Mouse (Mus musculus): ENCODE measurements at regions not wholly inside any gene's neighbourhood (a gene's known extent, or its start where the extent isn't known, plus 50 kb on each side); places are given as distances from the start of the nearest gene placed in this dataset.
"Not testable (repeated sequence)": the region's sequence is repeated elsewhere in the genome, so short reads cannot be mapped to it uniquely, and the experiment has no call there.

- in situ Hi-C loops (cut with MboI; ENCODE audit: unreplicated experiment in 2 of 2), result no loop called here
Measured at GRCm38 (mm10) chr6:70160442-70160841, 631.6 kb downstream of the Rpia start.

GRCm38 (mm10) chr6:70155771-70156170 lies 636.3 kb downstream of the Rpia start:
- in situ Hi-C loops (cut with MboI; ENCODE audit: unreplicated experiment in 2 of 2), result loop anchor here in 1 of 2 experiments (10.0 kb wide), 1 partner anchor 49 kb away; no protein-coding TSS in a partner anchor

GRCm38 (mm10) chr6:70151098-70151838 lies 640.8 kb downstream of the Rpia start:
- in situ Hi-C loops (cut with MboI; ENCODE audit: unreplicated experiment in 2 of 2), result loop anchor here in 1 of 2 experiments (10.0 kb wide), 1 partner anchor 54 kb away; no protein-coding TSS in a partner anchor

DNA sequence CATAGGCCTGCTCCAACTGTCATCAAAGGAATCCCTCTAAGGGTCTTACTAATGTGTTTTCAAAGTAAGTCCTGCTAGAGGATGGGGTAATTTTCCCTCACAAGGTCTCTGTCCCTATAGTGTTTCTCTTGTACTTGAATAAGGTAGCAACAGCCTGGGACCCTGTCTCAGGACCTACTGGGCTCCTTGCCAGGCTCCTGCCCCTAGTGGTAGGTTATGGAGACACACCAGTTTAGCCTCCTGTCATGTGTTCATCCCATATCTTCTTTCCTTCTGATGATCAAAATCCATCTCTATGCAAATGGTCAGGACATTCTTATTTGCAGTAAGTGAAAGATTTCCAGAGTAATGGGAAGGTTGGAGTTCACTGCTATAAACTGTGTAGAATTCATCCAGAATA lies 645.0 kb downstream of the Rpia start:
- in situ Hi-C loops (cut with MboI; ENCODE audit: unreplicated experiment in 2 of 2), result loop anchor here (5.0 to 10.0 kb wide), 3 partner anchors 198 to 560 kb away; no protein-coding TSS in a partner anchor

- in situ Hi-C loops (cut with MboI; ENCODE audit: unreplicated experiment in 2 of 2), result loop anchor here (5.0 to 10.0 kb wide), 3 partner anchors 71 to 321 kb away; no protein-coding TSS in a partner anchor
Measured at GRCm38 (mm10) chr6:70143341-70143740, 648.7 kb downstream of the Rpia start.

GRCm38 (mm10) chr6:70116811-70117210 lies 675.2 kb downstream of the Rpia start:
- in situ Hi-C loops (cut with MboI; ENCODE audit: unreplicated experiment in 2 of 2), result loop anchor here in 1 of 2 experiments (5.0 kb wide), 1 partner anchor 45 kb away; no protein-coding TSS in a partner anchor

DNA sequence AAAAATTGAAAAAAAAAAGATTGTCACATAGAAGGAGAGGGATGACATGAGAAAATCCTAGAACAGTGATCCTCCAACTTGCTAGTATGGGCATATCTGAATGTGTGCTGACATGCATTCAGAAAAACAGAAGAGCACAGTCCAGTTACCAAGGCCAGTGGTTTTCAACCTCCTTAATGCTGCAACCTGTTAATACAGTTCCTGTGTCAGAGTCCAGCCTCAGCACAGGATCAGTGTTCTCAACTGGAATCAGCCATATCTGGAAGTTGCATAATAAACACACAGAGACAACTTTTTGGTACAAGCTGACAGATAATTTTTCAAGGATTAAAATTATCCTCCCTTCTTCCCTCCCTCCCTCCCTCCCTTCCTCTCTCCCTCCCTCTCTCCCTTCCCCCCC lies 680.1 kb downstream of the Rpia start:
- in situ Hi-C loops (cut with MboI; ENCODE audit: unreplicated experiment in 2 of 2), result no loop called here

- in situ Hi-C loops (cut with MboI; ENCODE audit: unreplicated experiment in 2 of 2), result not testable (repeated sequence)
Measured at GRCm38 (mm10) chr6:70109412-70109811, 682.6 kb downstream of the Rpia start.

DNA sequence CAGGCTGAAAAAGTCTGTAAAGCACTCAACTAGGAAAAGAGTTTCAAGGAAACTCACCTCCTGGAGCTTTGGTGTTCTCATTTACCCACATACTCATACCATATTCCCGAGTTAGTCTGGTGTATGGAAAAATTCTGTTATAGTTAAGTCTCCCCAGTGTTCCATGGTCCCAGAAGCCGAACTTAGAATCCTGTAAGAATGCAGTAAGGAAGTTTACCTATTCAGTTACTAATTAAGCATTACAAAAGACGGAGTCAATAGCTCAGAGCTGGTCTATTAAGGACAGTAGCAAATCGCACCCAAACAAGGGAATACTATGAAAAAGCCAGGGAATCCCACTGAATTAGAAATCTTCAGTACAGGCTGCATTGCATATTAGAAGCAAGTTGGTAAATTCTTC lies 688.3 kb downstream of the Rpia start:
- in situ Hi-C loops (cut with MboI; ENCODE audit: unreplicated experiment in 2 of 2), result no loop called here

- in situ Hi-C loops (cut with MboI; ENCODE audit: unreplicated experiment in 2 of 2), result not testable (repeated sequence)
Measured at GRCm38 (mm10) chr6:70103174-70103573, 688.9 kb downstream of the Rpia start.

DNA sequence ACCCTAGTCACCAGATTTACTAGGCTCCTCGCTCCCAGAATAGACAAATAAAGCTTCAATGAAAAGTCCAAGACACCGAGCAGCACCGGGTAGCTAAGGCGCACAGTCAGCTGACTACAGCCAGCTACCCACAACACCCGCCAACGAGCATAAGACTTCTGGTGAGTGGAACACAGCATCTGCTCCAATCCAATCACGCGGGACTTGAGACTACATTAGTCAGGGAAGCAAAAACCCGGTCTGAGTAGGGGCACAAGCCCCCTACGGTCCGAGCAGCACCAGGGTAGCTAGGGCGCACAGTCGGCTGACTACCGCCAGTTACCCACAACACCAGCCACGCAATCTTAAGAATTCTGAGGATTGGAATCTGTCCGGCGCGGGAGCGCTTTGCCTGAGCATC lies 704.0 kb downstream of the Rpia start:
- in situ Hi-C loops (cut with MboI; ENCODE audit: unreplicated experiment in 2 of 2), result no loop called here

DNA sequence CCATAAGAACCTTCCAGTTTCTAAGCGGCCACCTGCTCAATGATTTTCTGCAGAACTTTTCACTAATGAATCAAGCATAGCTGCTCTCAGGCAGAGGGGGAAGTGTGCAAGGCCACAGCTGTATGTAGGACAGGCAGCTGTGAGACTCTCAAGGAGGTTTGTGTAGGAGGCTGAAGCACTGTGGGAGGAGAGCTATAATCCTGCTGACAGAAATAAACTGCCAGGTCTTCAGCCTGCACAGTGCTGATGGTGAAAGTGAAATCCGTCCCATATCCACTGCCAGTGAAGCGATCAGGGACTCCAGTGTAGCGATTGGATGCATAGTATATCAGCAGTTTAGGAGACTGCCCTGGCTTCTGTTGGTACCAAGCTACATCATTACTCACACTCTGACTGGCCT lies 718.2 kb downstream of the Rpia start:
- in situ Hi-C loops (cut with MboI; ENCODE audit: unreplicated experiment in 2 of 2), result loop anchor here in 1 of 2 experiments (5.0 to 10.0 kb wide), 3 partner anchors 43 to 141 kb away; no protein-coding TSS in a partner anchor

- in situ Hi-C loops (cut with MboI; ENCODE audit: unreplicated experiment in 2 of 2), result loop anchor here in 1 of 2 experiments (5.0 to 10.0 kb wide), 3 partner anchors 45 to 143 kb away; no protein-coding TSS in a partner anchor
Measured at GRCm38 (mm10) chr6:70072007-70072406, 720.0 kb downstream of the Rpia start.

- in situ Hi-C loops (cut with MboI; ENCODE audit: unreplicated experiment in 2 of 2), result no loop called here
Measured at GRCm38 (mm10) chr6:70067716-70068415, 724.2 kb downstream of the Rpia start.

GRCm38 (mm10) chr6:70059028-70059427 lies 733.0 kb downstream of the Rpia start:
- in situ Hi-C loops (cut with MboI; ENCODE audit: unreplicated experiment in 2 of 2), result no loop called here

DNA sequence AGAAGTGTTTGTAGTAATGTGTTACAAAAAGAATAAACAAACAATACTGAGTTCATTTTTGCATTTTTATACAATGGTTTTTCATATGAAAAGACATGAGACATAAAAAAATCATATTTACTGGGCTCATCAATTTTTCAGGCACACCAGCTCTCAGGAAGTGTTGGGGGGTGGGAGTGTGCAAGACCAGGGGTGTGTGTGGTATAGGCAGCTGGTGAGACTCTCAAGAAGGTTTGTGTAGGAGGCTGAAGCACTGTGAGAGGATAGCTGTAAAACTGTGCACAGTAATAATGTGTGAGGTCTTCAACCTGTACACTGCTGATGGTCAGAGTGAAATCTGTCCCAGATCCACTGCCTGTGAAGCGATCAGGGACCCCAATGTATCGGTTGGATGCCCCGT lies 733.7 kb downstream of the Rpia start:
- in situ Hi-C loops (cut with MboI; ENCODE audit: unreplicated experiment in 2 of 2), result no loop called here

DNA sequence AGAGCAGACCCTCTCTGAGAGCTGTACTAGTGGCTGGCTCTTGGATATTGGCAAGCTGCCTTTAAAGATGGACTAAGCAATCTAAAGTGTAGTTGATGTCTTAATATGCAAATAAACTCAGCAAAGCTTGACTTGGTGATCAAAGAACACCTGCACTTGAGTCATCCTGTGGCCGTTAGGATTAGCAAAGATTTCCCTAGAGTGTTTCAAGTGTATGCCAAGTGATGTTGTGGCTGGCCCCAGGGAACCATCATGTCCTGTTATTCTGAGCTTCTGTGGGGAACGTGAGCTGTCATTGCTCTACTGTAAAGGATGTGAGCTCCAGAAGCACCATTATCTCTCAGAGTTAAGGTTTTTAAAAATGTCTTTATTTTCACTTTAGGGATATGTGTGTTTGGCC lies 751.1 kb downstream of the Rpia start:
- in situ Hi-C loops (cut with MboI; ENCODE audit: unreplicated experiment in 2 of 2), result no loop called here

GRCm38 (mm10) chr6:70033674-70034073 lies 758.4 kb downstream of the Rpia start:
- in situ Hi-C loops (cut with MboI; ENCODE audit: unreplicated experiment in 2 of 2), result no loop called here

DNA sequence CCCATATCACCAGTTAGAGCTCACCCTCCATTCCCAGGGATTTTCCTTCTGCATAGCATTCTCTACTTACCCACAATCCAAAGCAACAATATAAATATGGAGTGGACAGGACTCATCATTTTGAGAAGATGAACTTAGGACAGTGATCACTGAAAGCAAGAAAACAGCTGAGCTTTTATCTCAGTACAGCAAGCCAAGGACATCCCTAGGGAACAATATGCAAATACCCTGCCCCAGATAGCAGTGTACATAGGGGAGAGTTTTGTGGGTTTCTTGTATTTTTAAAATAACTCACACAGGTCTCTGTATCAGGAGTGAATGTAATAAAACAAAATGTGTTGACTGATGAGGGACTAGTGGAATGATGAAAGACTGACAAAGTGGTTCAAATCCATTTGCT lies 780.5 kb downstream of the Rpia start:
- in situ Hi-C loops (cut with MboI; ENCODE audit: unreplicated experiment in 2 of 2), result no loop called here

Measured in v-Abl transformed pro-B cells (cell line).